ENCODE assay signal across 20 mouse cellular contexts in the genomic region with DNA sequence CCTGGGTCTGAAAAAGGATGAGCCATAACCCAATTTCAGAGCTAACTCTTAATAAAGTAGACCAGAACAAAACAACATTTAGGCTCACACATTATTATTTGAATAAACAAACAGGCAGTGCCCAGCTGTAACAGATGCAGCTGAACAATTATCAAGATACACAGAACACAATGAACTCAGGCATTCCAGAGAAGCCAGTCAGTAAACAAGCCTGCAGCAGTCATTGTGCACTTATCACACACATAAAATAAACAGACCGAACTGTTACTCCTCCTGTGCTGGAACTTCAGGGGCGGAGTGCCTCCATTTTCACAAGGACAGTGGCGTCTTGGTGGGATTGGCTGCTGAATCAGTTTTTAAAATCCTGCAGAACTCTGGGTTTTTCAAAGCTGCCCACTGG. TPM values are rescaled to one million over a fixed set of nuclear protein-coding genes. Genes with fewer than 3 reads are reported as not detected.
"Had no signal": no experiment of that assay in that cellular context is flagged by ENCODE, and none has a peak within 500 bp of the region (broad histone marks: within the 10 kb centered on the region; RNA-seq: fewer than 3 reads in every experiment).

No protein-coding gene starts in this region.

- H3K27ac ChIP-seq: kidney, postnatal 0 days; limb, embryonic 12.5 days; liver, embryonic 13.5 days; midbrain, embryonic 15.5 days; neural tube, embryonic 12.5 days; stomach, postnatal 0 days had no signal

- H3K9ac ChIP-seq: limb, embryonic 12.5 days; liver, embryonic 13.5 days; midbrain, embryonic 15.5 days; neural tube, embryonic 12.5 days had no signal

- DNase-seq: kidney, adult 11 months; kidney, adult 9 months; kidney, postnatal 36 days; layer of hippocampus, adult 9-11 months; layer of hippocampus, postnatal 36 days; liver; liver, embryonic 13.5 days; thymus, adult 2 months; thymus, postnatal 36 days had no signal

- H3K27me3 ChIP-seq: limb, embryonic 12.5 days; liver, embryonic 13.5 days; midbrain, embryonic 15.5 days; neural tube, embryonic 12.5 days had no signal

- H3K36me3 ChIP-seq: limb, embryonic 12.5 days; liver, embryonic 13.5 days; midbrain, embryonic 15.5 days; neural tube, embryonic 12.5 days had no signal

- H3K4me1 ChIP-seq: limb, embryonic 12.5 days; liver, embryonic 13.5 days; midbrain, embryonic 15.5 days; neural tube, embryonic 12.5 days had no signal

- H3K9me3 ChIP-seq: limb, embryonic 12.5 days; liver, embryonic 13.5 days; megakaryocyte, embryonic 14.5 days; midbrain, embryonic 15.5 days; neural tube, embryonic 12.5 days had no signal

- H3K4me3 ChIP-seq: limb, embryonic 12.5 days; liver, embryonic 13.5 days; megakaryocyte, embryonic 14.5 days; midbrain, embryonic 15.5 days; neural tube, embryonic 12.5 days had no signal

RNA-seq across cellular contexts. Expression of a gene that starts 48.2 kb away (rescaled TPM):
- total RNA-seq: left cerebral cortex, postnatal 36 days; monocyte, adult 5-6 weeks; neutrophil, adult 5-6 weeks had no signal
- polyA plus RNA-seq: intestine, embryonic 14.5 days; limb, embryonic 12.5 days; midbrain, embryonic 11.5 days; midbrain, embryonic 15.5 days; neural tube, embryonic 12.5 days had no signal
